In genomic region chr1:106612166-106613031, GRCm38 (mm10) we compare ENCODE assay signal across 11 mouse cellular contexts.
DNase-seq lines count a peak whose midpoint lies in the region; ATAC-seq and TF ChIP-seq lines count a peak whose summit lies in the region.
"Had no signal": no experiment of that assay in that cellular context is flagged by ENCODE, and none has a peak within 500 bp of the region (broad histone marks: within the 10 kb centered on the region; RNA-seq: fewer than 3 reads in every experiment).

No protein-coding gene starts in this region.

- H3K27ac ChIP-seq in heart, embryonic 15.5 days, result peak overlapping the region; percentile 8; the same call in 1 of the 2 replicates
- peak overlapping the region; percentile 37 for H3K27ac ChIP-seq in kidney, postnatal 0 days
- no peak overlapping the region for H3K27ac ChIP-seq in hindbrain, embryonic 16.5 days (ENCODE audit: low read depth, low read length)

- no peak overlapping the region for H3K9ac ChIP-seq in heart, embryonic 15.5 days
- H3K9ac ChIP-seq in kidney, postnatal 0 days (ENCODE audit: low read depth, low read length), result no peak overlapping the region
- no peak overlapping the region for H3K9ac ChIP-seq in hindbrain, embryonic 16.5 days (ENCODE audit: low read depth, low read length)

- no peak overlapping the region for H3K4me3 ChIP-seq in heart, embryonic 15.5 days
- H3K4me3 ChIP-seq in kidney, postnatal 0 days (replicated peaks; ENCODE audit: low read depth, low read length), result no peak overlapping the region
- H3K4me3 ChIP-seq in hindbrain, embryonic 16.5 days (ENCODE audit: low read length), result no peak overlapping the region

- H3K36me3 ChIP-seq in heart, embryonic 15.5 days, result no peaks in the 10 kb centered on the region
- H3K36me3 ChIP-seq in kidney, postnatal 0 days (ENCODE audit: insufficient read depth, low read length), result no peaks in the 10 kb centered on the region
- H3K36me3 ChIP-seq in hindbrain, embryonic 16.5 days (ENCODE audit: control insufficient read depth, insufficient read depth, low read length), result no peaks in the 10 kb centered on the region

- ATAC-seq in heart, embryonic 15.5 days (replicated peaks; ENCODE audit: insufficient number of reproducible peaks, insufficient read depth, low FRiP score, low read depth), result no peak
- ATAC-seq in kidney, postnatal 0 days (replicated peaks; ENCODE audit: low FRiP score, low read depth), result no peak
- ATAC-seq in hindbrain, embryonic 16.5 days, result no peak

- 0 out of 2 replicates have a peak, but pooled peaks cover 7% of the 10 kb centered on the region for H3K4me1 ChIP-seq in heart, embryonic 15.5 days (replicated peaks)
- no peaks in the 10 kb centered on the region for H3K4me1 ChIP-seq in kidney, postnatal 0 days (replicated peaks; ENCODE audit: insufficient read depth, low read length)
- H3K4me1 ChIP-seq in hindbrain, embryonic 16.5 days (ENCODE audit: control insufficient read depth, insufficient read depth, low read depth, low read length), result no peaks in the 10 kb centered on the region

- H3K27me3 ChIP-seq in heart, embryonic 15.5 days, result no peaks in the 10 kb centered on the region
- no peaks in the 10 kb centered on the region for H3K27me3 ChIP-seq in kidney, postnatal 0 days (ENCODE audit: insufficient read depth, low read length)
- H3K27me3 ChIP-seq in hindbrain, embryonic 16.5 days (replicated peaks; ENCODE audit: control insufficient read depth, insufficient read depth, low read length), result no peaks in the 10 kb centered on the region

- no peak for DNase-seq in heart, adult 11 months
- DNase-seq in thymus, postnatal 14 days, result peak; percentile 14
- DNase-seq in thymus, postnatal 4 days, result no peak
- DNase-seq in kidney, postnatal 0 days (ENCODE audit: low spot score), result peak; percentile 24
- DNase-seq in cerebellum, adult 9-10 months, result no peak
- DNase-seq in adrenal gland, adult (ENCODE audit: inconsistent age in 2 of 2, low spot score in 1 of 2), result no peak
- DNase-seq: adrenal gland, postnatal 25 days; midbrain, embryonic 14.5 days; right cerebral cortex, postnatal 14 days had no signal

- no peak overlapping the region for H3K4me2 ChIP-seq in heart, embryonic 15.5 days
- no peak overlapping the region for H3K4me2 ChIP-seq in kidney, postnatal 0 days (ENCODE audit: low read length)
- no peak overlapping the region for H3K4me2 ChIP-seq in hindbrain, embryonic 16.5 days (ENCODE audit: low read length)

- 59% methylated on average over 8 of the region's 8 CpGs for WGBS in heart, embryonic 15.5 days
- WGBS in kidney, postnatal 0 days, result 50% methylated on average over 8 of the region's 8 CpGs
- 78% methylated on average over 8 of the region's 8 CpGs for WGBS in hindbrain, embryonic 16.5 days

- no peaks in the 10 kb centered on the region for H3K9me3 ChIP-seq in heart, embryonic 15.5 days (replicated peaks)
- no peaks in the 10 kb centered on the region for H3K9me3 ChIP-seq in kidney, postnatal 0 days (replicated peaks; ENCODE audit: low read length)
- no peaks in the 10 kb centered on the region for H3K9me3 ChIP-seq in hindbrain, embryonic 16.5 days (ENCODE audit: control insufficient read depth, low read length)

- no peak for TF ChIP-seq CTCF in kidney, postnatal 0 days (IDR thresholded peaks at IDR 0.05; ENCODE audit: low read depth)

Comparison
In these comparisons a context has a peak if more than half of its experiments do, and no peak if none do; other contexts are left out.
1. DNase-seq: peak in thymus, postnatal 14 days (single experiment) and kidney, postnatal 0 days (single experiment); none in heart, adult 11 months (single experiment), thymus, postnatal 4 days (single experiment), cerebellum, adult 9-10 months (single experiment) and adrenal gland, adult (0 of 2).